Mouse (Mus musculus) granulocyte monocyte progenitor cell, adult 5-6 weeks (primary cell): ENCODE results near the gene Chd5. TPM values are rescaled to one million over a fixed set of nuclear protein-coding genes. Genes with fewer than 3 reads are reported as not detected.
A peak's percentile ranks its signal among the peaks of the same experiment; 100 is the strongest.

Experiments used
- ATAC-seq: replicated peaks from 2 replicates; pipeline ENCODE4 v1.8.0; 2016; ENCODE audit warnings: mild to moderate bottlenecking, moderate TSS enrichment, inconsistent platforms; ENCODE audit not compliant: poor library complexity, severe bottlenecking
- total RNA-seq, 2 experiments: library from RNA; stranded (forward) in 1 of 2; stranded (reverse) in 1 of 2; fragments of 200-712, 200-1000 nt in 1 of 2; fragments of >200 nt in 1 of 2; fragmentation: Nextera tagmentation in 1 of 2; gene quantifications; 2 replicates each; pipeline ENCODE4 v1.2.3; 2014 to 2017

Chd5 gene
- not detected in 2 replicates for total RNA-seq (2014; fragmentation: Nextera tagmentation)
- 0.04 TPM in 1 of 2 replicates, not detected in the other for total RNA-seq (2017)

GRCm38 (mm10) chr4:152338419-152339292 lies at the start of gene Chd5:
Gene Chd5, plus strand, starts transcription at chr4:152338651.
- no peak for ATAC-seq

DNA sequence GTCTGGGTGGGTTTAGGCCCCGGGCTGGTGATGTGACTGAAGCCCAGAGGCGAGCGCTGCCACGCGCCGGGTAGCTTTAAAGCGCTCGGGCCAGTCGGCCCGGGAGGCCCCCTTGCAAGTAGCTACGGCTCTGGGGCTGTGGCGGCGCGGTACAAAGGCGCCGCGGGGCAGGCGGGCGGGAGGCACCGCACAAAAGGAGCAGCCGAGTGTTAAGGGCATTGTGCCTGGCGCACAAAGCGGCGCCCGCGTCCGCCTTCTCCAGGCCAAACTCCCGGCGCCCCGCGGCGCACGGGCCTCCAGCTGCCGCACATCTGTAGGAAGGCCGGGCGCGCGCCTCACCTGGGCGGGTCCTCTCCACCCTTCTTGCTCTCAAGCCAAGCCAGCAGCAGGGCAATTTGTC lies 48.1 kb upstream of the Chd5 start:
- no peak; the same call in 1 of the 2 replicates for ATAC-seq

GRCm38 (mm10) chr4:152290991-152291390 lies 47.5 kb upstream of the Chd5 start:
- ATAC-seq: no peak

DNA sequence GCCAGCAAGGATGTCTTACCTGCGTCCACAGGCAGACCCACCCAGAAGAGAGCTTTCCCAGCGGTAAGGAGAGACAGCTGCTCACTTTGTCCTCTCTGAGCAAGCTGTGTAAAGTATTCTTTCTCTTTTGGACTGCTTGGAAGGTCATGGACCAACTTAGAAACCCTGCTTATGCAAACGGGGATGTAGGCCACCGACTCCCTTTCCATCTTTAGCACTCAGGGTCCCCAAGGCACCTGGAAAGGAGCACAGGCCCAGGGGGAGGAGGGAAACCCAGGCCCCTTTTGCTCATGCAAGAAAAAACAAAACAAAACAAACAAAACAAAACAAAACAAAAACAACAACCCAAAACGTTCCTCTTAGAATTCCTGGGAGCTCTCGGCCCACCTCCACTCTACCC lies 46.9 kb upstream of the Chd5 start, which contains the start of gene Hes3:
Hes3 (minus strand) TSS at position 101 of the 400 bp plus-strand sequence.
- ATAC-seq: no peak

- ATAC-seq: no peak
These were observed 46.2 kb upstream of the Chd5 start for GRCm38 (mm10) chr4:152292102-152292765.

DNA sequence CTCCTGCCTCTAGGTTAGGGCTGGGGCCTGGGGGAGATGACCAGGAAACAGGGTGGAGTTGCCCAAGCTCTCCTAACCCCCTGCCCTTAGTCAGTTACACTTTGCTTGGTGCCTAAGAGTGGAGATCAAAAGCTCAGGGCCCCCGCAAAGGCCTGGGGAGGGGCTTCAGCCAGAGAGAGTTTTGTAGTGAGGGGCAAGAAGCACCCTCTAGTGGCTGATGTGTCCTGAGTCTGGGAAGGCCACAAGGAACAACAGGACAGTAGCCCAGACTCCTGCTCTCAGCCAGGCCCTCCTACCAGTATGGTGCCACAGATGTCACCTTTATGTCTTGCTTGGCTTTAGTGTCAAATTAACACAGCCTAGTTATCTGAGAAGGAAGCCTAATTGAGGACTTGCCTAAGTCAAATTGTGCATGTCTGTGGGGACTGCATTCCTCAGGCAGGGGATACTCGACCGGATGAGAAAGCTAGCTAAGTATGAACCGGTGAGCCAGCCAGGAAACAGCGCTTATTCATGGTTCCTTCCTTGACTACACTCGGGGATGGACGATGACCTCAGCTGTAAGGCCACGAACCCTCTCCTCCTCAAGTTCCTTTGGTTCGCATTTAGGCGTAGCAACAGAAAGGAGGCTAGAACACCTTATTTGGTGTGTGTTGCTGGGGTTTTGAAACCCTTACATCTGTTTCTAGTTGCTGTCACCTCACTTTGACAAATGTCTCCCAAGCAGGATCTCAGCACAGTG lies 44.1 kb upstream of the Chd5 start:
- ATAC-seq: no peak

DNA sequence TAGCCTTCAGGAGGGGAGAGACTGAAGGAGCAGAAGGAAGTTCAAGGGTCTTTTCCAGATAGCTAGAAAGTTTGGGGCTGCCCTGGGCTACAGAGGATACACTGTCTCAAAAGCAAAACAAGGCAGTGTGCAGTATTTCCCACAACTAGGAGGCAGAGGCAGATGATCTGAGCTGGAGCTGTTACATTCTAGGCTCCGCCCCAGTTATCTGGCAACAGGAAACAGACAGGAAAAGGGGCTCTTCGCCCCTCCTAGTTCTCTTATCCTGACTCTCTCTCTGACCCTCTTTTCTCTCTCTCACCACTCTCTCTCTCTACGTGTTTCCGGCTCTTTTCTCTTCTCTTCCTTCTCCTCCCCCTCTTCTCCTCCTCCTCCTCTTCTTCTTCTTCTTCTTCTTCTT lies 42.5 kb upstream of the Chd5 start:
- peak; percentile 17 for ATAC-seq

GRCm38 (mm10) chr4:152296371-152296770 lies 42.1 kb upstream of the Chd5 start:
- ATAC-seq: no peak

DNA sequence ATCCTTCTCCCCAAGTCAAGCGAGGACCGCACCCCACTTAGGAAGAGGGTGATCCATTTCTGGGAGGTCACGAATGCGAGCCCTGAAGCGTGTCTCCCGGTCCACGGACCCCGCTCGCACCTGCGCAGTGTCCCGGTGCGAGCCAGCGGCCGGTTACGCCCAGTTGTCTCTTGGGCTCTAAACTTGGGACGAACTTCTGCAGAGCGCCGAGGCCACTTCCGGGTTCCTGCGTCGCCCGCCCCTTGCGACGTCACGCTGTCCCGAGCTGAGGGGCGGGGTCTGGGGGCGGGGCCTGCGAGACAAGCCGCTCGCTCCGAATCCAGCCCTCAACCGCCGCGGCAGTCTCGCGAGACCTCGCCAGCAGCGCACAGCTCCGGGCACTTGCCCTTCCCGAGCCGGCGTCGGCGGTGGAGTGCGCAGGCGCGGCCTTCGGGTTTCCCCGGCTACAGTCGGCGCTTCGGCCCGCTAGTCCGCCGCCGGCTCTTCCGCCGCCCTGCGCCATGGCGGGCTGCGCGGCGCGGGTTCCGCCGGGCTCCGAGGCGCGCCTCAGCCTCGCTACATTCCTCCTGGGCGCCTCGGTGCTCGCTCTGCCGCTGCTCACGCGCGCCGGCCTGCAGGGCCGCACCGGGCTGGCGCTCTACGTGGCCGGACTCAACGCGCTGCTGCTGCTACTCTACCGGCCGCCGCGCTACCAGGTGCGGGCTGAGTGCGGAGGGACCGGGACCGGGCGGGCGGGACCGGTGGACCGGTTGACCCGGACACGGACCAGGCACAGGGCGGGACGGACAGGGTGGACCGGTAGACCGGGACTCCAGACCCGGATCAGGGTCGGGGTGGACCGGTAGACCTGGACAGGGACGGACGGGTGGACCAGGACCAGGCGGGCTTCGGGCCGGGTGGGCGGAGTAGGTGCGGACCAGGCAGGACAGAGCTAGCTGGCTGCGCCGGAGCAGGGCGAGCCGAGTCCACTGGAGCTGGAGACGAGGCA lies 41.3 kb upstream of the Chd5 start, which contains the start of gene Icmt:
Icmt (plus strand) TSS at position 354 of the 988 bp plus-strand sequence.
- peak; percentile 81 for ATAC-seq

DNA sequence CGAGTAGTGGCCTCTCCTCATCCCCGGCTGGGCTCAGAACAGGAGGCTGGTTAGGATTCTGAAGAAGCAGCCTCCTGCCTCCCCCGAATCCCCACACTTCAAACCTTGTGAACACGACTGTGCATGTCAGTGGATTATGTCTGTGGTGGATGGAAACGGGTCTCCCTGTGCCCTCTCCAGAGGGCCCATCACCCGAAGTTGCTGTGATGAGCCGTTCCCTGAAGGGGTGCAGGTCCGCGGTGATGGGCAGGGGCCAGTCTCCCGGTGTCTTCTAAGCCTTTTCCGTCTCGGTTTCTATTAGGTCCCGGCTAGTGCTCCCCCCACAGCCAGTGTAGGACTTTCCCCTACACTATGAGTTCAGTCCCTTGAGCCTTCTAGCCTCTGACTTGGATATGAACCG lies 39.6 kb upstream of the Chd5 start:
- no peak for ATAC-seq

- ATAC-seq: no peak
These were observed 38.1 kb upstream of the Chd5 start for GRCm38 (mm10) chr4:152300375-152300774.

DNA sequence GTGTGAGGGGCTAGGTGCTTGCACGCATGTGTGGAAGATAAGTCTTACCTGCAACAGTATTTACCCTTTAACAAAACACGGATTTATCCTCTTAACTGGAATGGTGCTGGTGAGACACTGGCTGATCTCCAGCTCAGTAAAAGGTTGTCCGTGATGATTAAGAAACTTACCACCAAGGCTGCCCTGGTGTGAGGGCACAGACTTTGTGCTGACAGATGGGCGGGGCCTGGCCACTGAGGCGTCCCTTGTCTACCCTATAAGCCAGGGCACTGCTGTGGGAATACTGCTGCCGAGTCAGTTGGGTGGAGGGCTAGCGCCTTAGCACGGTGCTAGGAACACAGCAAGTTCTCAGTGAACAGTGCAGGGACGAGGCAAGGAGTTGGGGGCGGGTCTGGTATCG lies 36.4 kb upstream of the Chd5 start:
- no peak for ATAC-seq

DNA sequence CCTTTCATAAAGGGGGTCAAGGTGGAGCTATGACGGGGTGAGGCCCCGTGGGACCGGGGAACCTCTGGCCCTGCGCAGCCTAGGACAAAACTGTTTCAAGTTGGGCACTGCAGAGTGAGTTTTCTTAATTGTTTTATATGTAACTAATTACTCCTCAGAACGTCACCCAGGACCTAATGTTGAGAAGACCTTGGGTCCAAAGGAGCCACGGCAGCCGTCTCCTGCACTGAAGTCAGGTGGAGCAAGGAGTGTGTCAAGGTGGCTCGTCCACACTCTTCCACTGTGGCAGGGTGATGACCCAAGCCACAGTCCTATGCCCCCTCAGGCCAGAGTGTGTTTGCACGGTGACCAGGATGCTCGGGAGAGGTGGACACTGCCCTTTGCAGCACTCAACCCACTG lies 35.3 kb upstream of the Chd5 start:
- no peak for ATAC-seq

DNA sequence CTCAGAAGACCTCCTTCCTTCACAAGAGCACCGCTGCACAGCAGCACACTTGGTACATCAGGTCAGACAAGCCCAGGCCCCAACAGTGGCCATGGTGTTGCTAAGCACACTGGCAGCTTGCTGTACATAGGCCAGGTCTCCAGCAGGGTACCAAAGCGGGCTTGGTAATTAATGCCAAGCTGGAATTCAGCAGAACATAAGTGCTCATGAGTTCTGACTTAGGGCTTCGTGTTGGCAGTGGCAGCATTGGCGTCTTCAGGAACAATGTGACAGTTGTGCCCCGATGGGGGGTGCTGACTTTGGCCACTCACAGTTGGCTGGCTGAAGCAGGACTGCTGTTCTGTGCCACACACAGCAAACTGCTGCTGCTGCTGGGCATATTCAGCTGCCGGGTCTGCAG lies 33.8 kb upstream of the Chd5 start:
- no peak for ATAC-seq

- ATAC-seq: no peak
These were observed 32.5 kb upstream of the Chd5 start for GRCm38 (mm10) chr4:152305991-152306390.

DNA sequence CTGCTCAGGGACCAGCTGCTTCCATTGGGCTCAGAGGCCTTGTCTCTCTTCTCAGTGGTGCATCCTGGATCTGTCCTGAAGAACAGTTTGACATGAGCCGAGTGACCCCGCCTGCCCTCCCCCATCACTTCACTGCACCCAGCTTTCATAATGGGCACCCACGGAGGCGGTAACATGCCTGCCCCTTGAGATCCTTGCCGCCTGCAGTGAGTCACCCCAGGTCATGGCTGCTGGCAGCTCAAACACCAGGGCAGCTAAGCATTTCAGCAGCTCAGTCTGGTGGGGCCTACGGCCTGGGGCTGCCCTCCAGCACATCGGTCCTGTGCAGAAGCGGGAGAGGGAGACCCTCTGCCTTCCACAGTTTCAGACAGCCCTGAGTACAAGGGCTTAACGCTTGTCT lies 30.9 kb upstream of the Chd5 start:
- no peak for ATAC-seq

DNA sequence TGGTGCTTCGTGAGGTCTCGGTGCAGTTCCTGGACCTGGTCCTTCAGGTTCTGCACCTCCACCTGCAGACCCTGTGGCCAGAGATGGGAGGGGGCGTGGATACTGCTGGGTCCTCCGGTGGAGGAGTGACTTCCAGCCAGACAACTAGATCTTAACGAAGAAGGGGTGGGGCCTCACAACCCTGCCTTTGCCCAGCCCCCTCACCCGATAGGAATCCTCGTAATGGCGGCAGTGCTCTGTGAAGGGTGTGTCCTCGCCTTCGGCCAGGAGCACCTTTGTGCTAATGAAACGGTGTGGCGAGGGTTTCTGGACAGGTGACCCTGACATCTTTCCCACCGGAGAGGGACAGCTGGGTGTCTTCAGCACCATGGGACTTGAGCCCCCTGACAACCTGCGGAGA lies 26.3 kb upstream of the Chd5 start:
- ATAC-seq: no peak

- peak; percentile 23 for ATAC-seq
These were observed 25.2 kb upstream of the Chd5 start for GRCm38 (mm10) chr4:152313211-152313632.

DNA sequence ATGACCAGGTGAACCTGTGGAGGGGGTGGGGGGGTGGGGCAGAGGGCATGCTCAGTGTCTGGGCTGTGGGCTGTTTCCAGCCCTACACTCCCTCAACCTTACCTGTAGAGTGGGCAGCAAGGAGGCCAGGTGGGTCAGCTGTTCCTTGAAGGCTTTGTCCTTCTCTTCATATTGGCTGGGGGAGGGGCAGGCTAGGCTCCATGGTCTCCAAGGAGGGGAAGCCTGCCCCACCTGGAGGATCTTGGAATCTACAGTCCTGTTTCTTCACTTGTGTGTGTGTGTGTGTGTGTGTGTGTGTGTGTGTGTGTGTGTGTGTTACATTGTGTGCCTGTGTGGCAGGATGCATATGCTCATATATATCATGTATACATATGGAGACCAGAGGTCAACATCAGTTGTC lies 24.5 kb upstream of the Chd5 start:
- ATAC-seq: no peak
